In the genomic region with DNA sequence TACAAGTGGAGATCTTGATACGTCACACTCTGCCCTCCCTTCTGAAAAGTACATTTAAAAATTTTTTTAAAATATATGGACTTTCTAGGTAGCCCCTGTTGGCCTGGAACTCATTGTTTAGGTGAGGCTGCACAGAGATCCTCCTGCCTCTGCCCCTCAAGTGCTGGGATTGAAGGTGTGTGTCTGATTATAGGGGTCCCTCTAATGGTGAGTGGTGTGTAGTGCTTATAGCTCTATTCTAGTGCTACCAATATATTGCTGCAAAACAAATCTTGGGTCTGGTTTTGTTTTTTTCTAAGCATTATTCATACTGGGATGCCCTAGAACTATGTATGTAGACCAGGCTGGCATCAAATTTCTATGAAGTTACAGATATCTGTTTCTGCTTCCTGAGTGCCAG, we compare ENCODE assay signal across 16 mouse cellular contexts. TPM values are rescaled to one million over a fixed set of nuclear protein-coding genes. Genes with fewer than 3 reads are reported as not detected.
DNase-seq lines count a peak whose midpoint lies in the region; ATAC-seq and TF ChIP-seq lines count a peak whose summit lies in the region.
"Had no signal": no experiment of that assay in that cellular context is flagged by ENCODE, and none has a peak within 500 bp of the region (broad histone marks: within the 10 kb centered on the region; RNA-seq: fewer than 3 reads in every experiment).

No protein-coding gene starts in this region.

- no peak overlapping the region for H3K4me3 ChIP-seq in midbrain, postnatal 0 days (ENCODE audit: low read depth, low read length)
- H3K4me3 ChIP-seq in midbrain, embryonic 16.5 days (ENCODE audit: low read depth, low read length): no peak overlapping the region
- H3K4me3 ChIP-seq in neural tube, embryonic 15.5 days (replicated peaks): no peak overlapping the region
- H3K4me3 ChIP-seq: megakaryocyte, embryonic 14.5 days; neural tube, embryonic 12.5 days had no signal

- H3K36me3 ChIP-seq in midbrain, postnatal 0 days (ENCODE audit: insufficient read depth, low read length): peaks cover 4% of the 10 kb centered on the region
- H3K36me3 ChIP-seq in midbrain, embryonic 16.5 days (ENCODE audit: control insufficient read depth, insufficient read depth, low read length): 0 out of 2 replicates have a peak, but pooled peaks cover 3% of the 10 kb centered on the region
- peaks cover 20% of the 10 kb centered on the region for H3K36me3 ChIP-seq in neural tube, embryonic 15.5 days

- DNase-seq in cerebellum, adult 9-10 months: peak; percentile 33
- DNase-seq in cerebellum, adult 11-12 months: no peak
- peak; percentile 5 for DNase-seq in kidney, postnatal 14 days
- DNase-seq in kidney, adult 8-10 months: no peak
- DNase-seq in midbrain, postnatal 0 days (ENCODE audit: low spot score): no peak
- DNase-seq: adrenal gland, postnatal 25 days; forebrain, postnatal 0 days; heart, postnatal 36 days had no signal

- H3K4me2 ChIP-seq in midbrain, postnatal 0 days (ENCODE audit: low read depth, low read length, poor library complexity, severe bottlenecking): no peak overlapping the region
- no peak overlapping the region for H3K4me2 ChIP-seq in midbrain, embryonic 16.5 days (ENCODE audit: low read length)
- H3K4me2 ChIP-seq in neural tube, embryonic 15.5 days: no peak overlapping the region
- H3K4me2 ChIP-seq: heart, embryonic 11.5 days; neural tube, embryonic 12.5 days had no signal

- WGBS in midbrain, postnatal 0 days: 83% methylated on average over 1 of the region's 1 CpGs
- 80% methylated on average over 1 of the region's 1 CpGs for WGBS in midbrain, embryonic 16.5 days
- WGBS in neural tube, embryonic 15.5 days: 100% methylated on average over 1 of the region's 1 CpGs

- H3K27me3 ChIP-seq in midbrain, postnatal 0 days (ENCODE audit: insufficient read depth, low read length): no peaks in the 10 kb centered on the region
- no peaks in the 10 kb centered on the region for H3K27me3 ChIP-seq in midbrain, embryonic 16.5 days (ENCODE audit: control insufficient read depth, insufficient read depth, low read depth, low read length)
- no peaks in the 10 kb centered on the region for H3K27me3 ChIP-seq in neural tube, embryonic 15.5 days (replicated peaks)
- H3K27me3 ChIP-seq: megakaryocyte, embryonic 14.5 days; neural tube, embryonic 12.5 days had no signal

- H3K9ac ChIP-seq in midbrain, postnatal 0 days (replicated peaks; ENCODE audit: low read length, poor library complexity, severe bottlenecking): no peak overlapping the region
- H3K9ac ChIP-seq in midbrain, embryonic 16.5 days (ENCODE audit: low read depth, low read length): no peak overlapping the region
- H3K9ac ChIP-seq in neural tube, embryonic 15.5 days (replicated peaks): no peak overlapping the region
- H3K9ac ChIP-seq: forebrain, postnatal 0 days; liver, embryonic 14.5 days; neural tube, embryonic 12.5 days had no signal

- no peaks in the 10 kb centered on the region for H3K4me1 ChIP-seq in midbrain, postnatal 0 days (ENCODE audit: insufficient read depth, low read length)
- H3K4me1 ChIP-seq in midbrain, embryonic 16.5 days (ENCODE audit: control insufficient read depth, insufficient read depth, low read length): no peaks in the 10 kb centered on the region
- peaks cover 7% of the 10 kb centered on the region; the same call in 1 of the 2 replicates for H3K4me1 ChIP-seq in neural tube, embryonic 15.5 days
- H3K4me1 ChIP-seq: megakaryocyte, embryonic 14.5 days; neural tube, embryonic 12.5 days had no signal

- H3K9me3 ChIP-seq in midbrain, postnatal 0 days (ENCODE audit: low read length): no peaks in the 10 kb centered on the region
- H3K9me3 ChIP-seq in midbrain, embryonic 16.5 days (replicated peaks; ENCODE audit: control insufficient read depth, low read length, poor library complexity, severe bottlenecking): no peaks in the 10 kb centered on the region
- no peaks in the 10 kb centered on the region for H3K9me3 ChIP-seq in neural tube, embryonic 15.5 days (replicated peaks)
- H3K9me3 ChIP-seq: megakaryocyte, embryonic 14.5 days; neural tube, embryonic 12.5 days had no signal

- ATAC-seq in midbrain, postnatal 0 days (ENCODE audit: low FRiP score): no peak
- ATAC-seq in midbrain, embryonic 16.5 days: no peak
- ATAC-seq in activated CD4-positive, CD25-positive, alpha-beta regulatory T cell, adult 4 months: peak; percentile 46
- no peak for ATAC-seq in neural tube, embryonic 15.5 days (ENCODE audit: low FRiP score)
- ATAC-seq: forebrain, postnatal 0 days; inflammation-experienced regulatory T-cells, adult 6 months had no signal

- peak; percentile 27 for TF ChIP-seq CTCF in midbrain, postnatal 0 days (IDR thresholded peaks at IDR 0.05)

- no peak overlapping the region for H3K27ac ChIP-seq in midbrain, postnatal 0 days (ENCODE audit: low read depth, low read length)
- no peak overlapping the region for H3K27ac ChIP-seq in midbrain, embryonic 16.5 days (ENCODE audit: low read length)
- H3K27ac ChIP-seq in neural tube, embryonic 15.5 days (replicated peaks): no peak overlapping the region
- H3K27ac ChIP-seq: liver, embryonic 14.5 days; neural tube, embryonic 12.5 days had no signal

RNA-seq across cellular contexts. Expression of gene Gon4l, which starts 9.3 kb away (rescaled TPM):
- 41.9 and 44.7 TPM in 2 replicates for total RNA-seq in midbrain, postnatal 0 days (2014; rRNA removed)
- polyA plus RNA-seq in midbrain, postnatal 0 days (2015; fragmentation: Nextera tagmentation; extraction: Ambion mirVana): 8.2 and 9.6 TPM in 2 replicates
- 13.7 and 14.2 TPM in 2 replicates for polyA plus RNA-seq in midbrain, embryonic 16.5 days (2015; fragmentation: Nextera tagmentation; extraction: Ambion mirVana)
- 10 to 100 TPM; 13.7 to 16.1 TPM for polyA plus RNA-seq in activated CD4-positive, CD25-positive, alpha-beta regulatory T cell, adult 4 months (2017; shearing (Covaris generic))
- polyA plus RNA-seq in neural tube, embryonic 15.5 days (2015; fragmentation: Nextera tagmentation; extraction: Ambion mirVana): 11.8 and 12.3 TPM in 2 replicates

RNA-seq across cellular contexts. Expression of gene Syt11, which starts 50.7 kb away (rescaled TPM):
- total RNA-seq in midbrain, postnatal 0 days (2014; rRNA removed): 142 and 150 TPM in 2 replicates
- polyA plus RNA-seq in midbrain, postnatal 0 days (2015; fragmentation: Nextera tagmentation; extraction: Ambion mirVana): 243 and 246 TPM in 2 replicates
- 217 and 225 TPM in 2 replicates for polyA plus RNA-seq in midbrain, embryonic 16.5 days (2015; fragmentation: Nextera tagmentation; extraction: Ambion mirVana)
- 100 to 1,000 TPM in 1 of 2 experiments, 10 to 100 TPM in 1; 95.9 to 102 TPM for polyA plus RNA-seq in activated CD4-positive, CD25-positive, alpha-beta regulatory T cell, adult 4 months (2017; shearing (Covaris generic))
- polyA plus RNA-seq in neural tube, embryonic 15.5 days (2015; fragmentation: Nextera tagmentation; extraction: Ambion mirVana): 207 and 237 TPM in 2 replicates

Comparison
In these comparisons a context has a peak if more than half of its experiments do, and no peak if none do; other contexts are left out.
1. DNase-seq: peak in cerebellum, adult 9-10 months (single experiment) and kidney, postnatal 14 days (single experiment); none in cerebellum, adult 11-12 months (single experiment), kidney, adult 8-10 months (0 of 2) and midbrain, postnatal 0 days (single experiment).